Mouse (Mus musculus): ENCODE measurements around the gene Atg7. TPM values are rescaled to one million over a fixed set of nuclear protein-coding genes. Genes with fewer than 3 reads are reported as not detected.

Atg7 gene
- total RNA-seq, 2 experiments from 2014 or later: 15.9 to 20.0 TPM

- no peak for DNase-seq
These were observed 42.5 kb downstream of the Atg7 start for GRCm38 (mm10) chr6:114685412-114685811.

DNA sequence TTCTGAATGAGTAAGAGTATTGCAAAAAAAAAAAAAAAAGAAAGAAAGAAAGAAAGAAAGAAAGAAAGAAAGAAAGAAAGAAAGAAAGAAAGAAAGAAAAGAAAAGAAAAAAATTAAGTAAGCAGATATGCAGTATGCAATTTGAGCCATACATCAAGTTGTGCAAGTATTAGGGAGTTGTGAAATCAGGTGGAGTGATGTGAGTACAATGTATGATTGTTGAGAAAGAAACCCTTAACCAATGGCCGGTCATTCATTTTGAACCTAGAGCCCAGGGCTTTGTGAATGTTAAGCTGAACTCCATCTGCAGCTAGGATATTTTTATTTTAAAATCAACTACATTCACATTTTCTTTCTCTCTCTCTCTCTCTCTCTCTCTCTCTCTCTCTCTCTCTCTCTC, 44.1 kb downstream of the Atg7 start:
- no peak for DNase-seq

- peak; percentile 49 for DNase-seq
These were observed 47.8 kb downstream of the Atg7 start for GRCm38 (mm10) chr6:114690661-114691060.

DNA sequence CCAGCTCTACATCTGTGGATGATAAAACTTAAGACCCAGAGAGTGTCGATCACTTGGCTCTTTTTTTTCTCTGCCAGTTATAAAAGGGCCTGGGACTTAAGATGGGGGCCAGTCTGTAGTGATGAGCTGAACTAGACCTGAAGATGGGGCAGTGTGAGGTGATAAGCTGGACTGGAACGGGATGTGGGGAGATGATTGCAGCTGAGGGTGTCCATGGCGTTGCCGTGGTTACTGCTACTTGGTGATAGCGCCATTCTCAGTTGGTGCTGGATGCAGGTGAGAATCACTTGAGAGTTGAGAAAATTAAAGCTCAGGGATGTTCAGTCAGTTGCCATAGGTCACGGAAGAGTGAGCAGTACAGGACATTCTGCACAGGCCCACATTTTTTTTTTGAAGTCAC, 48.6 kb downstream of the Atg7 start:
- DNase-seq: no peak

DNA sequence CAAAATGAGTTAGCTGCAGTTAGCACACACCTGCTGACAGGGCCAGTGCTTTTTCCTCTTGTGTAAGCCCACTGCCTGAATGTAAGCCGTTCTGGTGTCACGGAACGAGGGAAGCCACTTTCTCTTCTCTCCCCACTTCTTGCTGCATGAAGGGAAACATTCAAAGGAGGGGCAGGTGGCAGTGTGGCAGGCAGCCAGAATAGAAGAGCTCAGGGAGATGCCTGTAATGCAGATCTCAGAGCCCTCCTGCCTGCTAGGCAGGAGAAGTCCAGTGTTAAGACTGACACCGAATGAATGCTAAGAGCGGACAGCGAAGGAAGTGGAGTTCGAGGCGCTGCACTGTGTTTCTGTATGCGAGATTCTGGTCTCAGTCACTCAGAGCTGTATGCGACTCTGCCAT, 49.8 kb downstream of the Atg7 start:
- no peak for DNase-seq

GRCm38 (mm10) chr6:114697646-114698490, 55.0 kb downstream of the Atg7 start:
- DNase-seq: peak; percentile 86

DNA sequence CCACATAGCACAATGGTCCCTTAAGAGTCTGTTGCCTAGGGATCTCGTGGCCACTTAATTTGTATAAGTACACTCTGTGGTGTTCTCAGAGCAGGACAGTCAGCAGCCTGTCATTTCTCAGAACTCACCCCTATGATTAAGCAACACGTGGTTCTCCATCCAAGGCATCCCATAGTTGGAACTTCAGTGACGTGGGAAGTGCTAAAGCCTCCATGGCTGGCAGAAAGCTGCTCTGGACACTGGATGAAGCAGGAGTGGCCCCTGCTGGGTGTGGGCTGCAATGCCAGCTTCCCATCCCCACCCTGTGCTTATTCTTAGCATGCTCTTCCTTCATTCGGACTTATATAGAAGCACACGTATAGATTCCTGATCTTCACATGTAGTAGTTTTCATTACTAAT, 55.7 kb downstream of the Atg7 start:
- DNase-seq: no peak

- peak; percentile 21 for DNase-seq
These were observed 57.8 kb downstream of the Atg7 start for GRCm38 (mm10) chr6:114700704-114701103.

GRCm38 (mm10) chr6:114707032-114707431, 64.1 kb downstream of the Atg7 start:
- DNase-seq: no peak

GRCm38 (mm10) chr6:114712242-114713050, 69.5 kb downstream of the Atg7 start:
- no peak for DNase-seq

DNA sequence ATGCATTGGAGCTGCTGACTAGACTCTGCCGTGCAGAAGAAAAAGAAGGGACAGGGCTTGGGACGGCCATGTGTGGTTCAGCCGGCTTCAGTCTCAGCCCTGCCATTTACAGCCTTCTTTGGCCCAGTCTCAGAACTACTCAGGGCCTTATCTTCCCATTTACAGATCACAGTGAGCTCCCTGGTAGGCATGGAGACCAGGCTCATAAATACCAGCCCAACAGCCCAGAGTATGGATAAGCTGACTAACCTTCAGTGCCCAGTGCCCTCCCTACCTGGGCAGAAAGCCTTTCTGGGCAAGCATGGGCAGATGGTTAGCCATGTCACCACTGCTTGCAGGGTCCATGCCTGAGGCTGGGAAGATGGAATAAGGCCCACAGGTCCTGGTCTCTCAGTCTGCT, 70.6 kb downstream of the Atg7 start:
- DNase-seq: no peak

GRCm38 (mm10) chr6:114714654-114715053, 71.8 kb downstream of the Atg7 start:
- no peak for DNase-seq

DNA sequence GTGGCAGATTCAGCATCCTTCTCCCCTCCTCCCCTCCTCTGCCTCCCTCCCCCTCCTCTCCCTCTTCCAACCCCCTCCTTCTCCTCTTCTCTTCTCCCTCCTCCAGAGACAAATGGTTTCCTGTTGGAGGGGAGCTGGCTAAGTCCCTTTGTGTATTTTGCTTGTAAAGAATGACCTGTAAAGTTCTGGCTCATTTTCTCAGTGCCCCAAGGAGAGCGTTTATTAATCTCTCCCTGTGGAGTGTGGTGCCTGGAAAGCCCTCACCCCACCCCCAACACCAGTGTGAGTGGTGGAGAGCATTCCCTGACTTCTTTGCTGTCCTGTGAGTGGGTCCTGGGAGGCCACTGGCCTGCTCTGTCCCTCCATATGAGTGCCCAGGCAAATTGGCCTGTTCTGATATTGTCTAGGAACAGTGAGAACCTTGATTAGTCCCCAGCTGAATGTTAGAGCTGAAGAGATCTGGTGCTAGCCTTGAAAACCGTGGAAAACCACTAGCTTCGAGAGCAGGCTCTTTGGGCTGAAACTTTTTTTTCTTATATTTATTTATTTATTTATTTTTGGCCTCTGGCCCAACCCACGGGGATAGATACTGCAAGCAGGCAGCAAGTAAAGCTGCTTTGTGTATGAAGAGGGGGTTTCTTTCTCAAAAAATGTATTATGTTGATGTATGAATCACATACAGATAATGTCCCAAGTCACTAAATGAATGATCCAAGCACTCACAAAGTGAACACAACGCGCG, 72.6 kb downstream of the Atg7 start:
- DNase-seq: no peak

DNA sequence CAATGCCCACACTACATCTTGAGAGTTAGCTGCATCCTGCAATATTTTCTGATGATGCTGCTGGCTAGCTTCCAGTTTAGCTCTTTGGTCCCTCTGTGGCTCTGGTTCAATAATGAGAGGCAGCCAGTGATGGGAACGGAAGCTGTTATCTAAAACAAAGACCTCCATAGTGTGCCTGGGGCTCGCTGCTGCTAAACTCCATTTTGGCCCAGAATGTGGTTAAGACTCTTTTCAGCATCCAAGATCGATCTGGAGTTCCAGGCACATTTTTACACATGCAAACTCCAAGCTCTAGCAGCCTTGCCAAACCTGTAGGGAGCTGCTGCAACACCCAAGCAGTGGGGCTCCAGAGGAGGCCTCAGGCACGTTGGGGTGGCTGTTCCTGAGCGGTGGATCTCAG, 76.2 kb downstream of the Atg7 start:
- no peak for DNase-seq

GRCm38 (mm10) chr6:114719665-114720064, 76.8 kb downstream of the Atg7 start:
- DNase-seq: no peak

DNA sequence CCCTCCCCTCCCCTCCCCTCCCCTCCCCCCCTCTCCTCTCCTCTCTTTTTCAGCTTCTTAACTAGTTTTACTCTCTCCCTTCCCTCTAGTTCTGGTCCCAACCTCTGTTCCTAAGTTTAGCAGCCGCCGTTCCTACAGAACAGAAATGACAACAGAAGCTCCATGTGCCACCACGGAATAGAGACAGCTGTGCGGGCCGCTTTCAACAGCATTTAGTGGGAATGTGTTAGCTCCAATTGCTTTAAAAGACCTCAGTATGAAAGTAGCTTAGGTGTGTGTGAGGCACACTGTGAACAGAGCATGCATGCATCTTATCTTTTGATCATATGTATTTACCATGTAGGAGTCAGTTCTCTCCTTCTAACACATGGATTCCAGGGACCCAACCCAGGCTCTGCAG, 79.1 kb downstream of the Atg7 start:
- DNase-seq: no peak

- DNase-seq: peak; percentile 71
These were observed 81.0 kb downstream of the Atg7 start for GRCm38 (mm10) chr6:114723925-114724324.

DNA sequence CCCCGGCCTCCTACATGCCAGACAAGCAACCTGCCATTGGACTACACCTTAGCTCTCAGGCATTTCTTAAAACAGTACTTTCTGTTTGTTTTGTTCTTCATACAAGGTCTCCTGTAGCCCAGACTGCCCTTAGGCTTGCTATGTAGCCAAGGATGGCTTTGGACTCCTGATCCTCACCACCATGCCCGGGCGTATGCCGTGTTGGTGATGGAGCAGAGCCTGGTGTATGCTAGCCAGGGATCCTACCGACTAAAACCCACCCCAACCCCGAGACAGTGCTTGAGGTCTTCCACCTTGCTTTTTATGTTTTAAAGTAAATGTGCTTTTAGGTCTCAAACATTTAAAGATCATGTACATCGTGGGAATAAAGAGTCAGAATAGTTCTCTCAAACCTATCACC, 81.5 kb downstream of the Atg7 start:
- DNase-seq: no peak

GRCm38 (mm10) chr6:114725147-114725575, 82.3 kb downstream of the Atg7 start:
- no peak for DNase-seq

DNA sequence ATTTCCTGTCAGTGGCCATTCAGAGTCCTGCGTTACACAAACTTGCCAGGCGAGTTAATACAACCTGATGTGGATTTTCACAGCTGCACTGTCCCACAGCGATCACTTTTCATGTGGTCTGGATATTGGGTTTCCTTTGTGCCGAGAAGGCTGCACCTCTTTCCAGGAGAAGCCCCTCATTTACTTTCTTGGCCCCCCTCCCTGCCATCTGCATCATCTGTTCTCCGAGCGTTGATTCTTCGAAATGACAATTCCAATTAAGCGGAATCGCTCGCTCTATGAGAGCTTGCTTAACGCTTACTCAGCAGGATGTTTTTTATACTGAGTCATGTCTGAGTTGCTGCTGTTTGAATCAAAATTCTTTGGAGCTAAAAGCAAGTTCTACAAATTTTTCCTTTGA, 83.8 kb downstream of the Atg7 start:
- no peak for DNase-seq

DNA sequence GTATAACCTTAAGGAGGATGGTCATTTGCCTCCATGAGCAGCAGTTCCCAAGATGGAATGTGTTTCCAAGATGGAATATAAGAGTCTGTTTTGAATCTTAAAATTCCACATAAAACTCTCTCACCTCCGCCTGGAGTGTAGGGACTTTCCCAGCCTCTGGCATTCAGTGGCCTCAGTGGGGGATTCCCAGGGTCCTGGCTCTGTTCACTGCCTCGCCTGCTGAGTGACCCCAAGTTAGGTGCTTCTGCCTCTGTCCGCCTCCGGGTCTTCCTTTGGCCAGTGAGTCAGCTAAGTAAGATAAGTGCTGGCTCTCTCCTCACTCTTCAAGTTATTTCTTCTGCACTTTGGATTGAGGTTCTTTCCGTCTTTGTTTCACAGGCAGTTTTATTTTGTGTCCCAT, 90.3 kb downstream of the Atg7 start:
- no peak for DNase-seq

DNA sequence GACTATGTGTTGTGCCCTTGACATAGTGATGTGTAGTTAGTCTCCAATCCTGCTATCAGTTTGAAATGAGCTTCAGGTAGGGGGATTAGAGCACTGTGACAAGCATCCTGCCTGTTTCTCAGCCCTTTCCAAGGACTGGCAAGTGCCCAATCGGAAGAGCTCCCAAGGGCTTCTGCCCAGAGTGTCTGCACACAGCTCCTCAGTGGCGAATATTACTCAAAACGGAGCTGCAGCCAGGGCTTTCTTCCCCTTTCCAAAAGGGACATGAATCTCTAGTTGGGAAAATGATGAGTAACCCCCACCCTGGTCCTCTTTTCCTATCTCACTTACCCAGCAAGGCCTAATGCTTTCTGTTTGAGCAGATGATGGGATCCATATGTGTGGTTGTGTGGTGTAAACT, 90.8 kb downstream of the Atg7 start:
- no peak for DNase-seq

DNA sequence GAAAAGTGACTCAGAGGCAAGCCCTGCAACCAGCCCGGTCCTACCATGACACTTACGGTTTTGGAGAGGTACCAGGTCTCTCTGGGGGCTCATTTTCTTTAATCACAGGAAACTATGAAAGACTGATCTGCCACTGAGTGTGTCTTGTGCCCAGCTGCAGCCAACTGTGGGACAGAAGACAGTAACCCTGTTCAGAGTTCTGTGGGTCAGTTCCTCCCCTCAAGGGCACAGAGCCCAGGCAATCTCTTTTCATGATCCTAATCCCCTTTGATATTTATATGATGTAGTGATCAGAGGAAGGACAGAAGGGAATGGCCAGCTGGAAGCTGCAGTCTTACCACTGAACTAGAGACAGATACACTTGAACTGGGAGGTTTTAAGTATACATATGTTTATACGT, 92.2 kb downstream of the Atg7 start:
- DNase-seq: no peak
